Mouse (Mus musculus) embryo, embryonic 11 days (tissue): ENCODE data around the gene Rab14.

Source experiments
- DNase-seq: peaks from one replicate; pipeline ENCODE4 v3.0.0-alpha.2; 2015

The Rab14 gene

DNA sequence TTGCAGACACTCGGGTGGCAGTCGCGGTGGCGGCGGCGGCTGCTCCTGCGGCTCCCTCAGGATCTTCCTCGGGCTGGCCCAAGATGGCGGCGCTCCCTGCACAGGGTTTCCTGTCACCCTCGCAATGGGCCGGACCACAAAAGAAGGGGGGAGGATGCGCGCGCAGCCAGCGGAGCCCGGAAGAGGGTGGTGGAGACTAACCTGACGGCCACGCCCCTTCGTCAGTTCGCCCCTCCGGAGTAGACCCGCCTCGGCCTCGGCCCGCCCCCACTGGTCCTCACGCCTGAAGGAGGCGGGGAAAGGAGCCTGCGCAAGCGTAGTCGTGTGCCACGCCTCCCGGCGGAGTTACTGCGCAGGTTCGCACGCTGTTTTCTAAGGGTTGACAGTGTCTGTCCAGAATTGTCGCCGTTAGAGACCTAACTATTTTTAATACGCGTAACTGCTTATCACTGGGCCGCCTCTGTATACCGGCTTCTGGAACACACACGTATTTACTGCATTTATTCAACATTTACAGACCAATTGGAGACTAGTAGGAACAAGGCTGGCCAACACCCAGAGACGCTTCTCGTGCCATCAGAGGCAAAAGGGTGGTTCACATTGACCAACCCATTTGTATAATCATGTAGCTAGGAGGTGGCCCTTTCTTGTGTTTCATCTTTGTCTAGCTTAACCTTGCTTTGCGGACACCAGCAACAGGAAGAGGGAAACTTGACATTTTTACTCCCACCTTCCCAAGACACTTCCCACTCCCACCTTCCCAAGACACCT is at the start of gene Rab14:
Gene Rab14 (minus strand): TSS at position 223 of the 771 bp plus-strand sequence.
- peak; percentile 100 for DNase-seq

DNA sequence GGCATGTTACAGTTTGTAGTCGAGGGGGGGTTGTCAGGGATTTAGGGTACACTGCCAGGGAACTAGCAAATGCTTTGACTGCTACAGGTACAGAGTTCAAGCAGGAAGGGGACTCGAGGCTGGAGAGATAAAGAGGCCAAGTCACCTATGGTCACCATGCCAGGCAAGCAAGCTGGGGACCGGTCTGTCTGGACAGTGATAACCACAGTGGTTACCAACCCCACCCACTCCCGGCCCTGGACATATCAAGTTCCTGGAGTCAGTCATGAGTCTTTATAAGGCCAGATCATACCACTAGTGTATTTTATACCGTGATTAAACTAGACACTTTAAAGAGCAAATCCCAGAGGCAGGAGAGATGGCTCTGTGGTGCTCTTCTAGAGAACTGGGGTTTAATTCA is 46.8 kb upstream of the Rab14 start:
- no peak for DNase-seq

DNA sequence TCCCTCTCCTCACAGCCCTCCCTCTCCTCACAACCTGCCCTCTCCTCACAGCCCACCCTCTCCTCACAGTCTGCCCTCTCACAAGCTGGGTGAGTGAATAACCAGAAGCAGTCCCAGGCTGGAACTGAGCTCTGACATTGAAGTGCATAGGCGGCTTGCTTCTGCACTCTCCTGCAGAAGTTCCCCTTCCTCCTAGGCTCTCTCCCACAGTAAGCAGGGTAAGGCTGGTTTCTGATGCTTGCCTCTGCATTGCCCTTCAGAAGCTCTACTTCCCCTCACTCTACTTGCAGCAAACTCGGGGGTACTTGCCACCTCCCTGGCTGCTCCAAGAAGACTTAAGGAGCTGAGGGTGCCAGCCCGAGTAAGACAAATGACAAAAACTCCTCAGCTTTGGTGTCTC is 43.3 kb upstream of the Rab14 start:
- DNase-seq, result no peak

DNA sequence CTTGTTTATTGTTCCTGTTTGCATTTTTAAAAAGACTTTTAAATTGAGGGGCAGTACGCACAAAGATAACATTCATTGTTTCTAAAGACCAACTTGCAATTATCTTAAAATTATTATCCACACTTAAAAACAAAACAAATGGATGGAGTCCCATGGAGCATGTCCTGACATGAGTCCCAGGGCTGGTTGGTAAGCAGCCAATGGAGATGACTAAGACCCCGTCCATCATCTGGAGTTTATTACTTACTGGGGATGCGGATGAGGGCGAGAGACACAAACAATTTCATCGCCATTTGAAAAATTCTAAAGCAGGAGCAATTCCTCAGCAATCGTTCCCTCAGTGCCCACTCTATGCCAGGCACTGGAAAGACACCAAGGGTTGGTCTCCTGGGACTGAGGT is 34.1 kb upstream of the Rab14 start:
- no peak for DNase-seq

DNA sequence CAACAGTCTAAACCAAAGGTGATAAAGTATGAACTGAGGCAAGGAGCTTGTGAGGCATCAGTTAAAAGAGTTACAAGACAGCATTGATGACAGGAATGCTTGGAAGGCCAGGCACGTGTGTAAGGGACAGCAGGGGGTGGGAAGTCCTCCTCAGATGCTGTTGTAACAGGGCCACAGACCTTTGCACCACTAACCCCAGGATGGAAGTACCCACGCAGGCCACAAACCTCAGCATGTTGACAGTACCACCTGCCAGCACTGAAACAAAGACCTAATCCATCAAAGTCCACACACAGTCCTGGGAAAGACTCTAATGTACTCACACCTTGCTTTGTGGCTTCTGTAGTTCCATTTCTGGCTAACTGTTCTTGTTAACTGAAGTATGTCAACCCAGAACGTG is 33.0 kb upstream of the Rab14 start:
- no peak for DNase-seq

DNA sequence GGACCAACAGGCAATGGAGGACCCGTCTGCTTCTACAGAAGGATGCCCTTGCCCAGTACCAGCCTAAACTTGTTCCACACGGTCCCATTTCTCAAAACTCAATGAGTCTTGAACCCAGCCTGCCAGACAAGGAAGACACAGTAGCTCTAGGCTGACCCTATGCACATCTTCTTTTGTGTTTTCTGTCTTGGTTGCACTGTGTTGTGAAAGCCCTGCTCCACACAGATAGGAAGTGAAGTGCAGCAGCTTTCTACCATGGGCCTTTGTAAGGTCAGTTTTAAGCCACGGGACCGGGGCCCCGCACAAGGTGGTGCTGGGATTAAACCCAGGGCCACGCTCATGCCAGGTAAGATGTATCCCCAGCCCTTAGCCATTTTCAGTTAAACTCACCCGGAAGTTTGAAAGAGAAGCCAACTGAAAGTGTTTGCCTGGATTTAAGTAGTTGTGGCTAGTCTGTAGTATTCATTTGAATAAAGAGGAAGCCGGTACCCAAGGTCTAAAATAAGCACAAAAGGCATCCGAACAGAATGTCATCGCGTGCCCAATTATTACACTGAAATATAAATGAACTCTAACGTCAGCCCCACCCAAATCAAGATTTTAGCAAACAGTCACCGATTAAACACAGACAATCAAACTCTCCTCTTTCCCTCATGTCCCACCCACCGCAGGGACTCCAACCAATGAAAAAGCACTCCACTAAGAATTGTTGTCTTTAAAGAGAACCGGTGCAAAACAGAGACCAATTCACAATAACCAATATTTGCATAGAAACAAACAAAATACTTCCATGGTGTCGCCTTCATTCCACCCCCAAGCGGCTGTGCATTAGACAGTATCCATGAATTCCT is 31.9 kb upstream of the Rab14 start:
- DNase-seq, result no peak

DNA sequence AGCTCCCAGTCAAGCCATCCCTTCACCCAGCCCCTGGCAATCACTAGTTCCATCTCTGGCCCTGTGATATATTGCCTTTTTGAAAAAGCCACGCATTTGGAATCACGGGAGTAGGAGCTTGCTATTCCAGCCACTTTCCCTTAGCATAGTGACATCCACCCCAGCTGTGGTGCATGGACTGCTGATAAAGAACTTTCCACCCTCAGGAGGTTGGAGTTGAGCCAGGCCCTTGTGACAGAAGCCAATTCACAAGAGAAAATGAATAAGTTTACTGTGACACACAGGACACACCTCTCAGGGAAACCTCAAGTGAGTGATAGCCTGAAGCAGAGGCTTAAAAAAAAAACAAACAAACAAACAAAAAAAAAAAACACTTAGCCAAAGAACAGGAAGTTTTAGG is 31.0 kb upstream of the Rab14 start:
- DNase-seq, result no peak

DNA sequence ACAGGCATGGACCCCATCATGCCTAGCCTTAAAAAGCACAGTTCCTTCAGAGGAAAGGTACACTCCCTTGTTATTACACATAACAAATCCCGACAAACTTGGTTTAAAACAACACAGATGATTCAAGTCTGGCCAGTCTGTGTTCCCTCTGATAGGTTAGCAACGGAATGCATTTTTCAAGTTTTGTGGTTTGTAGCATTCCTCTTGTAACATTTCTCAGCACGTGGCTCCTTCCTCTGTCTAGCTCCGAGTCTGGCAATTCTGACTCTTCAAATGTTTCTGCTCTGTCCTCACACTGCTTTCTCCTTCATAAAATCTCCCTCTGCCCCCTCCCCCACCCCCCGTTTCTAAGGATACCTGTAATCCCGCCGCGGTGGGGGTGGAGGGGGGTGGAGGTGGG is 29.3 kb upstream of the Rab14 start:
- DNase-seq, result no peak

DNA sequence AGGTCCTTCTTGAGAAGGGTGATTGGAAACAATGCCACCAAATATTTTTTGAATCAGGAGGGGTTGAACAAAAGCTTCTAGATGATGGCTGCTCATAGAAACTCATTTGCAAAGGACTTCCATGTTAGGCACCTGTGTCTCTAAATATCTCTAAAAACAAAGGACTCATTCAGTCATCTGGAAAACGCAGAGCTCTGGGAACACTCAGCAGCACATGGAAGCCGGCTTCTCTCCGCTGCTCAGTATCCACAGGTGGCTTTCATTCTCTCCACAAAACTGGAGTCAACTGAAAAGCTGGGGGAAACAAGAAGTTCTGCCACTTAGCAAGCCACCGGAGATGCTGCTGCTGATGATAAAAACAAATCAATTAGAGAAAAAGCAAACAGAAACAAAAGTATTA is 27.2 kb upstream of the Rab14 start:
- peak; percentile 52 for DNase-seq

DNA sequence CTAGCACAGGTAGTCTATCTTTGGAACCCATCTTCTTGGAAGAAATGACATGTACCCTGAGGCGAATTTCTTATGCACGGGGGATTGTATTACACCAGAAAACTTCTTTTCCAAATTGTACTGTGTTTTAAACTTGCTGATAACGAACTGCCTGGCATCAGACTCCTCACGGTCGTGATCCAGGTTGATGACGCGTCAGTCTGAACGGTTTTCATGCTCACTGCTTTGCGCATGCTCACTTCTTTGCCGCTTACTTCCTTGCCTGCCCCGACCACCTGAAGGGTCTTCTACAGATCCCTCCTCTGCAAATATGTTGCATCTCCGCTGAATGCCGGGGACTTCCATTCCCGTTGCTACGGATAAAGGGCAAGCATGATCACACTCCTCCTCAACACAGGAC is 23.4 kb upstream of the Rab14 start:
- DNase-seq, result no peak

DNA sequence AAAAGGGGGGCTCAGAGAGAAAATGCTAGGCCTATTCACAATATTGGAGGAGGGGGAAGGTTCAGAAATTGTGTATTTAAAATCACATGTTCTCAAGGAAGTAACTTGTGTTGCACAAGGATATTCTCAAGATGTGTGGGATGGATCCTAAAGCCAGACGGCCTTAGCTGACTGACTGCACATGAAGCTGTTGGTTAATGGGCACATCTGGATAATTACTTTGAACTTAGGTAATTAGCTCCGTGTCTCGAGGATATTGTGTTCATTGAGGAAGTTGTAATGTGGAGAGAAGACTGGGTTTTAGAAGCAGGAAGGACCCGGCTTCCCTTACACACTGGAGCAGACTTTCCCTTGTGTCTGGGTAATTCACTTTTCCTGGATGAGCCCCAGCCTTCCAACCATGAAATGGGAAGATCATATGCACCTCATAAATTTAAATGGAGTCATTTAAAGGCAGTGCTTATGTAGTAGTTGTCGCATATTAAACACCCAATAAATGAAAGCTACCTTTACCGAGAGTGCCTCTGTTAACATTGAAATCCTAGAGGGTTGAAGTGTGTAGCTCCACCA is 22.0 kb upstream of the Rab14 start:
- no peak for DNase-seq

DNA sequence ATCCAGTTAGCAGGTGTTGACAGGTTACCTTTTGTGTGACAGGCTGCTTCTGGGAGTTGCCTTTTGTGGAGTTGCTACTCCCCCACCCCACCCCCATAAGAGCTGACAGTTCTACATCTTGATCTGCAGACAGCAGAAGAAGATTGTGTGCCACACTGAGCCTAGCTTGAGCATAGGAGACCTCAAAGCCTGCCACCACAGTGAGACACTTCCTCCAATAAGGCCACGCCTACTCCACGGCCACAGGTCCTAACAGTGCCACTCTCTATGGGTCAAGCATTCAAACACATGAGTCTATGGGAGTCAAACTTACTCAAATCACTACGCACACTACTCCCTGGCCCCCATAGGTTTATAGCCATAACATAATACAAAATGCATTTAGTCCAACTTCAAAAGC is 17.8 kb upstream of the Rab14 start:
- DNase-seq, result no peak

DNA sequence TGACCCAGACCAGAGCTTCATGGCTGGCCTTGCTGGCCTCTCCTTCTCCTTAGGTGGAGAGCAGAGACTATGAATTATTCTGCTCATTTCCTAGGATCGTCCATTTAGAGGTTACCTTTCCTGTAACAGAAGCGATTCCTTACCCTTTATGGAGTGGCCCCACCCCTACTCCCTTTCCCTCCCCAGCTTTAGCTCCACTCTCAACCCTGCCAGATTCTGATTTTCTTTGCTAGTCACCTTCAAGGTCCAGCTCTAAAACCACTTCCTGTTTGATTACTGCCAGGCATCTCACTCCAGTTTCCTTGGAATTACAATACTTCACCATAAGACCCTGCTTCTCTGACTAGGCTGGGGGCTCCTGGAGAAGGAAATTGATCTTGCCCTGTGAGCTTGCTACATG is 15.8 kb upstream of the Rab14 start:
- no peak for DNase-seq

DNA sequence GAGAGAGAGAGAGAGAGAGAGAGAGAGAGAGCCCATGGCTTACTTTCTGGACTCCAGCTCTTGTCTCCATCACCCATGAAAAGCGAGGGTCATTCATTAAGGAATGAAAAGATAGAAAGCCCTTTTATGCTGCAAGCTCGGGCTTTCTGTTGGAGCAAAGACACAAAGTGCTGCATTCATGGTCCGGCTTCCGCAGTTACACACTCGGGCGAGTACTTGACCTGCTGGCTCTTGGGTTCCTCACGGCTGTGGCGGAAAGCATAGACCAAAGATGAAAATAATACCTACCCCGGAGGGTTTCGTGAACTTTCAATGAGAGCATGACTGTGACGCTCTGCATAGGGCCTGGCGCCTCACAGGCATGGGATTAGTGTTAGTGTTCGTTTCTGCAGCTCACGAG is 14.4 kb upstream of the Rab14 start:
- DNase-seq, result peak; percentile 52

DNA sequence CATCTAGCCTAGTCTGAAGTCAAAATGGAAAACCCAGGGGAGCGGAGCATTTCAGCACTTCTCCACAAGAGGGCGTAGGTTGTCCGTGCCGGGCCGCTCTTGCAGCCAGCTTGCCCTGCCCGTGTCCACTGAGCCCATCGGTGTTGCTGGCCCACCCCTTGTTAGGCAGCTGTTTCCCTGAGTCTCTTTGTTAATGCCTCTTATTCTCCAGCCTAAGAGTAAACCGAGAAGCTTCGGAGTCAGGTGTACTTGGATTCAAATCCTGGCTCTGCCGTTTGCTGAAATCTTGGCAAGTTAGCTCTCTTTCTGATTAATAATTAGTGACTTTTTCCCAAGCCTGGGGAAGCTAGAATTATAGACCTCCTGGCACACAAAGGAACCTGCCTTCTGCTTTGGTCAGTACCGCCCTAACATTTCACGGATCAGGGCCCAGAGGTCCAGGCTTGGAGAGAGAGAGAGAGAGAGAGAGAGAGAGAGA is 14.0 kb upstream of the Rab14 start:
- DNase-seq, result peak; percentile 88

DNA sequence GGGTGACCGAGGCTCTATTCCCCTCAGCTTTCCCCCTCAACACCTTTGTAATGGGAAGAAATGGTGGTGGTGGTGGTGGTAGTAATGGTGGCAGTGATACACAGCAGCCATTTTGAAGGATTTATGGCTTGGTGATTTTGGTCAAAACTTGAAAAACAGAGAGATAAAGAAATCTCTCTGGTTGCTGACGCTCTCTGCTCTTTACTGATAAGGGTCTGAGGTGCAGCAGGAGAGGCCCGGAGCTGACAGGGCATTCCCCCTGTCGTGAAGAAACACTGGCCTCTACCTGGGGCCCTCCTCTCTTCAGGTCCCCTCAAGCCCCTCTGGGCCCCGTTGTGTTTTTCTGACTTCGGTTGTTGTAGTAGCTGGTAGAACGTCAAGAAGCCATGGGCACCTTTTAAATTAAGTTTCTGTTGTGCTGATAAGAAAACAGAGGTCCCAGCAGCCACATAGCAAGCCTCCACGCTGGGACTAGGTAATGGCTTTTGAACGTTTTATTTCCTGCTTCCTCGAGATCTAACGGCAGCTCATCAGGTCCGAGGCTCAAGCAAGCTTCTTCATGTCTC is 12.5 kb upstream of the Rab14 start:
- no peak for DNase-seq

DNA sequence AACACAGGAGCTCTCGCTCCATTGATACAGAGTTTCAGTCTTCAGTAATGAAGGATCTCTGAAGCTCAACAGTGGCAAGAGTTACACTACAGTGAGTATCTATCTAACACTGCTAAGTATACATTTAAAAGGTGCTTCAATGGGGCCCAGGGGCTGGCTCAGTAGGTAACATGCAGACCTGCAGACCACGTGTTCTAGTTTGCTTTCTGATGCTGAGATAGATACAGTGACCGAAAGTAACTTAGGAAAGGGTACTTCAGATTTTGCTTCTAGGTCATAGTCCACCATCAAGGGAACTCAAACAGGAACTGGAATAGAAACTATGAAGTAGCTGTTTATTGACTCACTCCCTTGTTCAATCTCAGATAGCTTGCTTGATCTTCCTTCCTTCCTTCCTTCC is 10.8 kb upstream of the Rab14 start:
- no peak for DNase-seq

DNA sequence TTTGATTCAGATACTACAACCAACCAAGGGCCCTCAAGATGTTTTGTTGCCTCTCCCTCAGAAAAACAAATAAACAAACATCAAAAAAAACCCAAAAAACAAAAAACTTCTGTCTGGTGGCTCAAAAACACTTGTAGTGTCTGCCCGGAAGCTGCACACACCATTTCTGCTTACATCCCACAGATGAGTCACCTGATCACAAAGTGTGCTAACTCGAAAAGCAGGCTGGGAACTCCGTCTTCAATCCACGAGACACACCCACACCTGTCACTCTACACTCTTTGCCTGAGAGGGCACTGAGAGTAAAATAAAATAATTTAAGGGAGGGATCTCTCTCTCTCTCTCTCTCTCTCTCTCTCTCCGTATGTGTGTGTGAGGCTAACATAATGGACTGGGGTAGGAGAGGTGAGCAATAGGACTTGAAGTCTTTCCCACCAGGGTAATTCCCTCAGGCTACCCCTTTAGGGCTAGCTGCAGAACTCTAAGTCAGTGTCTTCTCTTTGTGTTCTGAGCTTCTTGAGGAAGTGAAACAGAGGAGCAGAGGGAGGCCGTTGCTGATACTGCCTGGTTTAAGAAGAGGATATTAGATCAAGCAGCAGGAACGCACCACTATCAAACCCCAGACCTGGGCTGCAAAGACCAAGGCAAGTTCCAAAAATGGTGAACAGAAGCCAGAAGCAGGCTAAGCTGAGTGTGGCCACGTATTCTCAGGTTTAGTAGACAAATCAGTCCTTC is 8.2 kb upstream of the Rab14 start:
- DNase-seq, result no peak

DNA sequence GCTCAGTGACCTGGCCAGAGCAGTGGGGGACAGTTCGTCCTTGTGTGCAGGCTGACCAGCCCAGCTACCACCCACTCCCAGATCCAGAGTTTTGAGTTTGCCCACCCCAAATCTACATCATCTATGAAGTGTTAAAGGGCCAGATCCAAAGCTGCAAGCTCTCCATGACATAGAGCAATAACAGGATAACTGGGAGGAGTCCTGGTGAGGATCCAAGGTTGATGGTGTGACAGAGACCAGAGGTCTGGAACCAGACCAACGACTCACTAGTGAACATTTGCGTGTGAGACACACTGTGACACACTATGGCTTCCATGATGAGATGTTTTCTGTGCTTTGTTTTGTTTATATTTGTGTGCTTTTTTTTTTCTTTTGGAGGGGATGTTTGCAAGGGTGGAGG is 7.1 kb upstream of the Rab14 start:
- DNase-seq, result no peak

DNA sequence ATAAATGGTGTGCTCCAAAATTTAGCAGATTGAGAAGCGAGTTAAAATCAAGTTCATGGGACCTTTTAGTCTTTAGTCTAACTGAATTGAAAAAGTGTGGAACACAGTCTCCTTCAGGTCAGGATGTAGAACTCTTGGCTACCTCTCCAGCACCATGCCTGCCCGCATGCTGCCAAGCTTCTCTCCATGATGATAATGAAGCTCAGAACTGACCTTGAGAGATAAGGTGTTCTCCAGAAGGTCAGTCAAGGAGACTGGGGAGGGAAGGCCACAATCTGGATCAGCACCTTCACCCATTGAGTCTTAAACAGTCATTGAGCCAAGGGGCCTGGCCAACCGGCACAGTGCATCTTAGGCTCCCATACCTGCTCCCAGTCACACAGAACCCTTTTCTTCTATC is 5.8 kb upstream of the Rab14 start:
- no peak for DNase-seq

DNA sequence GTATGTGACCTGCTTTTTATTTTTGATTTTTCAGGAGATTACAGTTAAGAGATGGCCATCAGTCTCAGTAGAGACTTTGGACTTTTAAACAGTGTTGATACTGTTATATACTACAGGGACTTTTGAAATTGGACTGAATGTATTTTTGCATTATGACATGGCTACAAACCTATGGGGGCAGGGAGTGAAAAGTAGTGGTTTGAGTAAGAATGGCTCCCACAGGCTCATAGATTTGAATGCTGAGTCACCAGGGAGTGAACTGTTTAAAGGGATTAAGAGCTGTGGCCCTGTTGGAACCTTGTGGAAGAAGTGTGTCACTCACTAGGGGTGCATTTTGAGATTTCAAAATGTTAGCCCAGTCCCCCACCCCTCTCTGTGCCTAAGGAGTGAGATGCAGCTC is 2.8 kb upstream of the Rab14 start:
- no peak for DNase-seq

DNA sequence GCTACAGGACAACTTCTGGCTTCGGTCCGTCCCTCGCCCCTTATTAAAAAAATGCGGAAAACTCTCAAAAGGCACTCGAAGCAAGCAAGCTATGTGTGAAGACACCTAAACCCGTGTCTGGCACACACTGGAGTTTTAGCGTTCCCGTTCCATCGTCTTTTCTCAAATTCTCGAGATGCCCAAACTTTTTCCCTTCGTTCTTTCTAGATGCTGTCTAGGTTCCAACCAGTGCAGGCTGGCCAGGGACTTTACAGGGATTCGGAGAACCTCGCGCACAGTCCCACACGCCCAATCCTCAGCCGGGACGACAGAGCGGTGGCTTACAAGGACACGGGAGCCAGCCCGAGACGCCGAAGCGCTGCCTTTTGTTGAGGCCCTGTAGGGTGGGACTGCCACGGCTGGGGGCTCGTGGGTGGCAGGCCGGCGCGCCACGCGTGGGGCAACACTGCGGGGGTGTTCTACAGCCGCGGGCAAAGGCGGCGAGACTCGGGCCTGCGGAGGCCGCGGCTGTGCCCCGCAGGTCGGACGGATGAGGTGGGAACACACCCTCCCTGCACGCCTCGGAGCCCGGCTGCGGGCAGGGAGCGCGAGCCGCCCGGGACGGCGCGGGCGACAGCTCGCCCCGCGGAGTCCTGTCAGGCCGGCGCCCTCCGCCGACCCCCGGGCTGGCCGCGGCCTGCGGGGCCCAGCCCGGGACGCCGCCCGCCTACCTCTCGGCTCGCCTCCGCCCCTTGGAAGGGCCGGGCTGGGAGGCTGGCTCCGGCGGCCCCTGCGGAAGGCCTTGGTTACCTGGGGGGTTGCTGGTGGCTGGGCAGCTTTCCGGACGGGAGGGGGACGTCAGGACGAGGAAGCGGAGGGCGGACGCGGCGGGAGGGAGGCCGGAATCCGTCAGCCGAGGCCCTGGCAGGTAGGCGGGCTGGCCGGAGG is 686 bp downstream of the Rab14 start:
- DNase-seq, result peak; percentile 45
